Mouse (Mus musculus): Measurements from ENCODE around the gene Serpina3g. TPM values are rescaled to one million over a fixed set of nuclear protein-coding genes. Genes with fewer than 3 reads are reported as not detected.

Gene Serpina3g
- polyA plus RNA-seq, 1 experiment from 2014 or later = 27.1 TPM

GRCm38 (mm10) chr12:104243307-104243706 lies 7.3 kb downstream of the Serpina3g start:
- ATAC-seq = peak; percentile 61
- no peaks in the 10 kb centered on the region for H3K4me1 ChIP-seq (ENCODE audit: insufficient read depth, low read depth, low read length)
- H3K27me3 ChIP-seq (replicated peaks; ENCODE audit: insufficient read depth, low read length) = no peaks in the 10 kb centered on the region
- peak; percentile 73 for DNase-seq (ENCODE audit: low spot score)
- no peak overlapping the region for H3K4me3 ChIP-seq (ENCODE audit: low read depth, low read length)
- H3K27ac ChIP-seq (ENCODE audit: low read length) = no peak overlapping the region
- H3K36me3 ChIP-seq (ENCODE audit: insufficient read depth, low read length) = no peaks in the 10 kb centered on the region
- TF ChIP-seq EP300 (IDR thresholded peaks at IDR 0.05) (no peak), CTCF (IDR thresholded peaks at IDR 0.05) (no peak)
- no peaks in the 10 kb centered on the region for H3K9me3 ChIP-seq (ENCODE audit: low read length)
- no peak overlapping the region for H3K4me2 ChIP-seq (replicated peaks; ENCODE audit: low read depth, low read length)
- no peak overlapping the region for H3K9ac ChIP-seq (replicated peaks; ENCODE audit: low read depth)

GRCm38 (mm10) chr12:104245092-104245491 lies 9.0 kb downstream of the Serpina3g start:
- Histone ChIP-seq H3K27ac (ENCODE audit: low read length) (no peak overlapping the region), H3K27me3 (replicated peaks; ENCODE audit: insufficient read depth, low read length) (no peaks in the 10 kb centered on the region), H3K36me3 (ENCODE audit: insufficient read depth, low read length) (no peaks in the 10 kb centered on the region), H3K4me1 (ENCODE audit: insufficient read depth, low read depth, low read length) (no peaks in the 10 kb centered on the region), H3K4me2 (replicated peaks; ENCODE audit: low read depth, low read length) (no peak overlapping the region), H3K9me3 (ENCODE audit: low read length) (no peaks in the 10 kb centered on the region), H3K4me3 (ENCODE audit: low read depth, low read length) (no peak overlapping the region), H3K9ac (replicated peaks; ENCODE audit: low read depth) (no peak overlapping the region)
- DNase-seq (ENCODE audit: low spot score) (no peak), ATAC-seq (no peak)
- TF ChIP-seq EP300 (IDR thresholded peaks at IDR 0.05) = no peak
- peak; percentile 65 for TF ChIP-seq CTCF (IDR thresholded peaks at IDR 0.05)
- 83% methylated on average over 1 of the region's 1 CpGs for WGBS

GRCm38 (mm10) chr12:104245595-104245994 lies 9.6 kb downstream of the Serpina3g start:
- ATAC-seq (no peak), DNase-seq (ENCODE audit: low spot score) (no peak)
- H3K9me3 ChIP-seq (ENCODE audit: low read length) = no peaks in the 10 kb centered on the region
- H3K4me2 ChIP-seq (replicated peaks; ENCODE audit: low read depth, low read length) = no peak overlapping the region
- no peaks in the 10 kb centered on the region for H3K4me1 ChIP-seq (ENCODE audit: insufficient read depth, low read depth, low read length)
- H3K4me3 ChIP-seq (ENCODE audit: low read depth, low read length) = no peak overlapping the region
- 46% methylated on average over 3 of the region's 3 CpGs for WGBS
- TF ChIP-seq CTCF (IDR thresholded peaks at IDR 0.05) (no peak), EP300 (IDR thresholded peaks at IDR 0.05) (no peak)
- H3K27ac ChIP-seq (ENCODE audit: low read length) = no peak overlapping the region
- H3K9ac ChIP-seq (replicated peaks; ENCODE audit: low read depth) = no peak overlapping the region
- H3K27me3 ChIP-seq (replicated peaks; ENCODE audit: insufficient read depth, low read length) = no peaks in the 10 kb centered on the region
- no peaks in the 10 kb centered on the region for H3K36me3 ChIP-seq (ENCODE audit: insufficient read depth, low read length)

- H3K4me2 ChIP-seq (replicated peaks; ENCODE audit: low read depth, low read length) = no peak overlapping the region
- H3K9ac ChIP-seq (replicated peaks; ENCODE audit: low read depth) = no peak overlapping the region
- no peaks in the 10 kb centered on the region for H3K27me3 ChIP-seq (replicated peaks; ENCODE audit: insufficient read depth, low read length)
- DNase-seq (ENCODE audit: low spot score) (peak; percentile 58), ATAC-seq (peak; percentile 63)
- H3K9me3 ChIP-seq (ENCODE audit: low read length) = no peaks in the 10 kb centered on the region
- H3K4me1 ChIP-seq (ENCODE audit: insufficient read depth, low read depth, low read length) = no peaks in the 10 kb centered on the region
- no peak overlapping the region for H3K4me3 ChIP-seq (ENCODE audit: low read depth, low read length)
- H3K36me3 ChIP-seq (ENCODE audit: insufficient read depth, low read length) = no peaks in the 10 kb centered on the region
- TF ChIP-seq EP300 (IDR thresholded peaks at IDR 0.05) (peak; percentile 66; the same call in 1 of the 2 replicates), CTCF (IDR thresholded peaks at IDR 0.05) (no peak)
- no peak overlapping the region for H3K27ac ChIP-seq (ENCODE audit: low read length)
Measured at GRCm38 (mm10) chr12:104247553-104248002, 11.5 kb downstream of the Serpina3g start.

- no peaks in the 10 kb centered on the region for H3K27me3 ChIP-seq (replicated peaks; ENCODE audit: insufficient read depth, low read length)
- TF ChIP-seq EP300 (IDR thresholded peaks at IDR 0.05) (no peak), CTCF (IDR thresholded peaks at IDR 0.05) (no peak)
- no peak overlapping the region for H3K4me3 ChIP-seq (ENCODE audit: low read depth, low read length)
- H3K9me3 ChIP-seq (ENCODE audit: low read length) = no peaks in the 10 kb centered on the region
- H3K27ac ChIP-seq (ENCODE audit: low read length) = no peak overlapping the region
- H3K36me3 ChIP-seq (ENCODE audit: insufficient read depth, low read length) = no peaks in the 10 kb centered on the region
- H3K9ac ChIP-seq (replicated peaks; ENCODE audit: low read depth) = no peak overlapping the region
- ATAC-seq = no peak
- H3K4me1 ChIP-seq (ENCODE audit: insufficient read depth, low read depth, low read length) = no peaks in the 10 kb centered on the region
- no peak for DNase-seq (ENCODE audit: low spot score)
- 53% methylated on average over 3 of the region's 3 CpGs for WGBS
- H3K4me2 ChIP-seq (replicated peaks; ENCODE audit: low read depth, low read length) = no peak overlapping the region
Measured at GRCm38 (mm10) chr12:104248231-104248630, 12.2 kb downstream of the Serpina3g start.

- 47% methylated on average over 3 of the region's 3 CpGs for WGBS
- DNase-seq (ENCODE audit: low spot score) = no peak
- H3K4me3 ChIP-seq (ENCODE audit: low read depth, low read length) = no peak overlapping the region
- H3K4me2 ChIP-seq (replicated peaks; ENCODE audit: low read depth, low read length) = no peak overlapping the region
- no peaks in the 10 kb centered on the region for H3K4me1 ChIP-seq (ENCODE audit: insufficient read depth, low read depth, low read length)
- no peak overlapping the region for H3K27ac ChIP-seq (ENCODE audit: low read length)
- no peaks in the 10 kb centered on the region for H3K36me3 ChIP-seq (ENCODE audit: insufficient read depth, low read length)
- H3K9me3 ChIP-seq (ENCODE audit: low read length) = no peaks in the 10 kb centered on the region
- H3K27me3 ChIP-seq (replicated peaks; ENCODE audit: insufficient read depth, low read length) = no peaks in the 10 kb centered on the region
- no peak for ATAC-seq
- TF ChIP-seq CTCF (IDR thresholded peaks at IDR 0.05) = no peak
- no peak for TF ChIP-seq EP300 (IDR thresholded peaks at IDR 0.05)
- no peak overlapping the region for H3K9ac ChIP-seq (replicated peaks; ENCODE audit: low read depth)
Measured at GRCm38 (mm10) chr12:104261041-104261440, 25.0 kb downstream of the Serpina3g start.

GRCm38 (mm10) chr12:104262863-104263262 lies 26.8 kb downstream of the Serpina3g start, which contains the start of gene Serpina3i:
Serpina3i (plus strand) TSS chr12:104263122.
- no peak within 1 kb of the TSS for H3K4me2 ChIP-seq (replicated peaks; ENCODE audit: low read depth, low read length)
- no peak within 1 kb of the TSS for H3K4me3 ChIP-seq (ENCODE audit: low read depth, low read length)
- TF ChIP-seq CTCF (IDR thresholded peaks at IDR 0.05) = no peak
- TF ChIP-seq EP300 (IDR thresholded peaks at IDR 0.05) = peak; percentile 81
- H3K9me3 ChIP-seq (ENCODE audit: low read length) = no peaks in the 10 kb centered on the region
- H3K4me1 ChIP-seq (ENCODE audit: insufficient read depth, low read depth, low read length) = no peaks in the 10 kb centered on the region
- DNase-seq (ENCODE audit: low spot score) (peak; percentile 70), ATAC-seq (peak; percentile 83)
- H3K9ac ChIP-seq (replicated peaks; ENCODE audit: low read depth) = no peak within 1 kb of the TSS
- no peaks in the 10 kb centered on the region for H3K36me3 ChIP-seq (ENCODE audit: insufficient read depth, low read length)
- H3K27ac ChIP-seq (ENCODE audit: low read length) = no peak within 1 kb of the TSS
- no peaks in the 10 kb centered on the region for H3K27me3 ChIP-seq (replicated peaks; ENCODE audit: insufficient read depth, low read length)

Data from lung, postnatal 0 days (tissue).